Mouse (Mus musculus): ENCODE measurements around the gene Sh3pxd2a. TPM values are rescaled to one million over a fixed set of nuclear protein-coding genes. Genes with fewer than 3 reads are reported as not detected.
A peak's percentile ranks its signal among the peaks of the same experiment; 100 is the strongest.

The Sh3pxd2a gene
- 100 to 1,000 TPM in 1 of 2 experiments, 10 to 100 TPM in 1; 55.1 to 103 TPM for total RNA-seq (2021)
- long read RNA-seq, experiment 1, partial matches to known transcripts, result 0 of 2 reads
- long read RNA-seq, experiment 1, other reads (novel, unspliced or antisense), result 2 of 2 reads
- long read RNA-seq, experiment 2, partial matches to known transcripts, result 0 of 11 reads
- long read RNA-seq, experiment 2, other reads (novel, unspliced or antisense), result 11 of 11 reads

DNA sequence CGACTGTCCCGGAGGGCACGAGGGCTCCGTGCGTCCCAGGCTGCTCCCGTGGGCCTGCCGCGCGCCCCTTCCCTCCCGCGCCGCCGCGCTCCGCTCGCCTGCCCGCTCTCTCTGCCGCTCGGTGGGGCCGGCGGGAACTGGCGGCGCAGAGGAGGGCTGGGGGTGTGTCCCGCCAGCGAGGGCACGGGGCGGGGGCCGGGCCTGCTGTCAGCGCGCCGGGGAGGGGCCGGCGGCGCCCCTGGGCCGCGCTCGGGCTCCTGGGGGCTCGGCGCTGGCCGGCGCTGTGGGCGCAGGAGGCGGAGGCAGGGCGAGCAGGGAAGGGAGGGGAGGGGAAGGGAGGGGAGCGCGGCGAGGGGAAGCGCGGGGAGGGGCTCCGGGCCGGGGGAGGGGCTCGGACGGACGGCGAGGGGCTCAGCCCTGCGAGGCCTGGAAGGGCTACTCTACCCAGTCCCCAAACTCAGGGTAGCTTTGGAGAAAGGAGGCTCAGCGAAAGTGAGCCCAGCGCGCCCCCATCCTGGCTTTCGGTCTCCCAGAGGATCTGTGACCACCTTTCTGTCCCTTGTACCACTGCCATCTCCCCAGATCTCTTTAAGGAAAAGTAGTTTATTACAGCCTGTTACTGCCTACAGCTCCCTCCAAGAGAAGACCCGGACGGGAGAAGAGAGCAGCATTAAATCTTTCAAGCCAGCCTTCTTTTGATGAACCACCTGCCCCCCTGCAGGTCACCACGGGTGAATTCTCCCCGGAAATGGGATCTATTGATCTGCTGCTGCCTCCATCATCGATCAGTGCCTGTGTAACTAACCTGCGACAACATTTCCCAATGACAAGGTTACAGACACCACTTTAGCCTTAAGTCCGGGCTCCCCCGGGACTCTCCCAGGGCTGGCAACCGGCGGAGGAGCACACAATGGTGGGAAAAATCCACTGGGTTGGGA is at the start of gene Sh3pxd2a:
TSS of gene Sh3pxd2a (minus strand) at position 98 of the 938 bp plus-strand sequence.
- DNase-seq (ENCODE audit: low spot score in 2 of 2), result peak in 1 of 2 experiments; percentile 59

DNA sequence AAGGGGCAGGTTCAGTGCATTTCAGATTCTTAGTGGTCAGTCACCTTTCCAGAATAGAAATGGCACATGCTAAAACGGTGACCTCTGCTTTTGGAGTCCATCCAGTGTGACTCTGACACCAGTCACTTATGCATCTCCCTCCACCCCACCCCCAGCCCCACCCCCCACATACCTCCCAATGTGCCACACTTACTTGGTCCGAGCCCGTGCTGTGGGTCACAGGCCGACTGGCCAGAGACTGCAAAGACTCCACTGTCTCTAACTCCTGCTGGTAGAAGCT is 49.4 kb upstream of the Sh3pxd2a start:
- DNase-seq (ENCODE audit: low spot score in 2 of 2), result no peak

DNA sequence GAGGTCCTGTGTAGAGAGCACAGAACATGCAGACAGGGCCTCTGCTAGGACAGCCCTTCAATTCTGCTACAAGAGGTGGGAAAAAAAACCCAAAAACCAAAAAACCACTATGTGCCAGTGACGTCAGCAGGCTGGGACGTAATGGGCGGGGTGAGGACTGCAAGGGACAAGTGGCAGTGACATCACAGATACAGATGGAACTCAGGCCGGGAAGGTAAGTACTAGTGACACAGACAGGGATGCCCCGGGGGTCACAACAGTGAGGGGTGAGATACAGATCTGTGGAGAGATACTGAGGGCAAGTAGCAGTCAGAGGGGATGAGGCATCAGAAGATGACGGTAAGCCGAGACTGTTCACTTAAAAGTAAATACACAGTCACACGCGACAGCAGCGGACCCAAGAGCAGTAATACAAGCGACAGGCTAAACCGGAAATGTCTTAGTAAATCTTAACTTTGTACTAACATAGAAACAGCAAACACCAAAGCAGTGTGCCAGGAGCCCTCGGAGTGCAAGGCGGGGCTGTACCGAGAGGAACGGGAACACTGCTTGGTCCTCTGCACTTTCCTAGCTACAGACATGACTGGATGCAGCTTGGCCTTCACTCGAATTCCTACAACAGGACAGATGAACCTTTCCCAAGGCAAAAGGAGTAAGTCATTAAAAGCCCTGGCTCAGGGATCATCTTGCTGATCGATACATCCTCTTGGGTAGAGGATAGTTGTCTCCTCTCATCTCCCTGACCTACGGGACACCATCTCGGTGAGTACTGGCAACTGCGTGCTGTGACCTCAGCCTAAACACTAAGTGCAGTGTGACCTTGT is 48.8 kb upstream of the Sh3pxd2a start:
- no peak for DNase-seq (ENCODE audit: low spot score in 2 of 2)

DNA sequence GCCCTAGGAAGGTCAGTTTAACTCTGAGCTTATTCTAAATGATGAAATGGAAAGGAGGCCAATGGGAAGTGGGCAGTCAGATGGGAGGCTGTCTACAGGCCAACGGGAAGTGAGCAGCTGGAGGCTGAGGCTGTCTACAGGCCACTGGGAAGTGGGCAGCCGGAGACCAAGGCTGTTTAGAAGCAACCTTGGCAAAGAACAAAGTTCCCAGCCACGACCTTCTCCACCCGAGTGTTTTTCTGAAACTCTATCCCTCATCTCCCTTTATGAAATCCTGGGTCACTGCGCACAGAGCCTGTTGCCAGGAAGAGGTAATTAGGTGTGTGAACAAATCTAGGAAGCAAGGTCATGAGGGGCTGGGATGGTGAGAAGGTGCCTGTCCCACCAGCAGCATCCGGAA is 47.8 kb upstream of the Sh3pxd2a start:
- DNase-seq (ENCODE audit: low spot score in 2 of 2), result no peak

DNA sequence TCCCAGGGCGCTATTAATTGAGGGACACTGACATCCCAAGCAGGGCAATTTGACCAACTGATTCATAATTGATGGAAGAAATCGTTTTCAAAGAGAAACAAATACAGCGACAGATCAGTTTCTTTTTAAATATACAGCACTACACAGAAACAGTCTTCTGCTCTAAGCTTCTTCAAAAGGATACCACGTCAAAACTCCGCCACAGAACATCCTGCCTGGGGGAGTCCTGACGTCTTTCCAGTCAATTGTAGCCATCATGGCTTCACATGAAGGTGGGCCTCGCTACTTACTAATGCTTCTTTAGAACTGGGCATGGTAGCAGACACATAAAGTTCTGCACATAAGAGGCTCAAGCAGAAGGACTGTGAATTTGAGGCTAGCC is 47.1 kb upstream of the Sh3pxd2a start:
- no peak for DNase-seq (ENCODE audit: low spot score in 2 of 2)

DNA sequence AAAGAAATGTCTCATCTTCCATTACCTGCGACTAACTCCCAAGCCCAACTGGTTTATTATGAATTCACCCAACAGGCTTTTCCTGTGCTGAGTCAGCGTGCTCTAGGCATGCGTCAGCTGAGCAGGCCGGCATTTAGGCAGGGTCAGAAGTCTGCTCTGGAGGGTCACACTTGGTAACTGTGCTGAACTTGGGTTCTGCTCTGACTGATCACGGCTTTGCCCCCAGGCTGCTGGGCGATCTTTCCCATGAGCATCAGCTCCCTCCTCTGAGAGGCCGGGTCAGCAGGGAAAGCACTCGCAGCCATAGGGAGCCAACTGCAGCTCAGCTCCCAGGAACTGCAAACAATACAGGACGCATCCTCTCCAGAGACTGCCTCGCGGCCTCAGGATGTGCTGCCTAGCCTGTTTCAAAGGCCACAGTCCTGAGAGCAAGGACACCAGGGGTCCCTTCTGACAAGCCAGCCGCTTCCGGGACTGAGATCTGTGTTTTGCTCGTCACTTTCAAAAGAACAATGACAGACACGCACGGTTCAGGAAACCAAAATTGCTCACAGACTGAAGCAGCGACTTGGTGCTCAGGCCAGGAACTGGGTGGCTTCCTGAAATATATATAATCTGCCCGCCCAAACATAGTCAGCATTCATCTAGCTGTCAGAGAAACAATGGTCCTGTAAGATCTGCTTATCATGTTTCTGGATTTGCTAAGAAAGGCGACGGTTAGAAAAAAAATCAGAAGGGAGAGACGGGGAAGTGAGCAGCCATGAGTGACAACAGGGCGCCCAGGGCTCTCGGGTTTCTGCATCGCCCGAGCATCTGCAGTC is 46.5 kb upstream of the Sh3pxd2a start:
- no peak for DNase-seq (ENCODE audit: low spot score in 2 of 2)

DNA sequence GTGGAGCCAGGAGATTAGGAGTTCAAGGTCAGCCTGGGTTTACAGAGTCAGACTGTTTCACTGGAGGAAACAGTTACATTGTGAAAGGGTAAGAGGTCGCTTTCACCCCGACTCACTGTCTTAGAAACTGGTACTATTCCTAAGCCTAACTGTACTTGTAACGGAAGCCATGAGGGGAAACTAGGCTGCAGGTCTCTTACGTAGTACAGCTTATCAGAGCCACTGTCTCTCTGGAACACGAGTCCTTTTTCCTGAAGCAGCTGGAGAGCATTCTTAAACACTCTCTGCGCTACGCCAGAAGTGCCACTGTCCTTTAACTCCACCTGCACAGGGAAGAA is 45.9 kb upstream of the Sh3pxd2a start:
- no peak for DNase-seq (ENCODE audit: low spot score in 2 of 2)

DNA sequence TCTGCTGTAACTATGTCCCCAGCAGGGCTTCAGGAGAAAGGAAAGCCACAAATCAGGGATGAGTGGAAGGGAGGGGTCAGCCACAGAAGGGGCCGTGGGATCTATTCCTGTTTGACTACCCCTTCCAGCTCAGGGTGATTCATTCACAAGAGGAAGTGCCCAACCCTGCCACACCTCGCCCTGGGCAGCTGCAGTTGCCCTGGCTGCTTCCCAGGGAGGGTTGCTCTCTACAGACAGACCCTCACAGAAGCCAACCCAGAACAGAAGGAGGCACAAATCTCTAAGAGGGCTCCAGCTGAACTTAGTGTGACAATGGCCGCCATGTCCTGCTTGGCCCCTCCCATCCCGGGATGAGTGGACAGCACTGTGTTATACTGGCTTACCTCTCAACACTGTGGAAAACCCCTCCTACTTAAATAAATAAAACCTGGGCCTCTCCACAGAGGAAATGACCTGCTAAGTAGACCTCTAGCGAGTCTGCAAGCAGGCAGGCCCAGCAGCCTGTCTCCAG is 44.6 kb upstream of the Sh3pxd2a start:
- DNase-seq (ENCODE audit: low spot score in 2 of 2), result no peak

DNA sequence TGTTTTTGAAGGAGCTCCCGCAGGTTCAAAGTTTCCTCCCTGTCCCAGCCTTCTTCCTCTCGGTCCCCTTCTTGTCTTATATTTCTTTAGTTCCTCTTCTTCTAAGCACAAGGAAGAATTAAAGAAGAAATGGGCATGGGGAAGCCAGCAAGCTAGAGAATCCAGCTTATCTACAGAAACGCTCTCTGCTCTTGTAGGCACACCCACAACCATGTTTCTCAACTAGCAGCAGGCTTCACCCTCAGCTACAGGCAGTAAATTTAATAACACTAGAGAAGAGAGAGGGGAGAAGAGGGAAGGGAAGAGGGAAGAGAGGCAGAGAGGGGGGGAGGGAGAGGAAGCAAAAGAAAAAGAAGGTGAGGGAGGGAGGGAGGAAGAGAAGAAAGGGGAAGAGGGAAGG is 44.0 kb upstream of the Sh3pxd2a start:
- no peak for DNase-seq (ENCODE audit: low spot score in 2 of 2)

DNA sequence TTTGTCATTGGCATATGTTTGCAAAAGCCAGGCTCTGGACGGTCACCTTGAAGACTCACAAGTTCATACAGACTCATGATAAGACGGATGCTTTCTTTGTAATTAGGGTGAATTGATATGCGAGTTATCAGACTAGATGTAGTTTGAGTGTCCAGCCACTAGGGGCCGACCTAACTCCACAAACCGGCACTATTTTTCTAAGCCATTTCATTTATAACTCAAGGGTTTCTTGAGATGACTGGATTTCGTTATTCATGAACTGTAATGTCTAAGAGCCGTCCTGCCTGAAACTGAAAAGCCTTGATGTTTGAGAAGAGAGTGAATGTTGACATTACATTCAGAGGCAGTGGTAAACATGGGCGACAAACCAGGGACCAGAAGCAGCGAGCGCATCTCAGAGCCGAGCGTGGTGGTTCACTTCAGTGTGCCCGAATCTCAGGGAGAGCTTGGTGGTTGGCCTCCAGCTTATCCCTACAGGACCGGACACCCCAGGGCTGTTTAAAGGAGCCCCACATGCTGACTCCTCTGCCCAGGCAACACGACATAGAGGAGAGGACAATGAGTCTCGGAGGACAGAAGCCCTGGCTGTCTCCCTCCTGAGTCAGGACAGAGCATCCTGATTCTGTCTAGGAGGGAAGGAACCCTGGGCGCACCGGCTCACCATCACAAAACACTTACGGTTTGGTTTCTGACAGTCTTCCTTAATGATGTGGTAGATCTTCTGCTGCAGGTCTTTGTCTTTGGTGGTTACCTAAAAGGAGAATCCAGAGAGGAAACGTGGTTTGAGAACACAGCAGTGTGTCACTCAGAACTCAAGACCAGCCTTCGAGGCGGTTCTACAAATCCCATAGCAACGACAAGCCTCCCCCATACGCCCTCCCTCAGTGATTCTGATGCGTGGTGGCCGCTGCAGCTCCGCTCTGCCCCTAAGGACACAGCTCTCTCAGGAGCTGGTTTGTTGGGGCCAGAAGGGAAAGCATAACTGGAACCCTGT is 43.2 kb upstream of the Sh3pxd2a start:
- peak; percentile 62 to 73 for DNase-seq (ENCODE audit: low spot score in 2 of 2)

DNA sequence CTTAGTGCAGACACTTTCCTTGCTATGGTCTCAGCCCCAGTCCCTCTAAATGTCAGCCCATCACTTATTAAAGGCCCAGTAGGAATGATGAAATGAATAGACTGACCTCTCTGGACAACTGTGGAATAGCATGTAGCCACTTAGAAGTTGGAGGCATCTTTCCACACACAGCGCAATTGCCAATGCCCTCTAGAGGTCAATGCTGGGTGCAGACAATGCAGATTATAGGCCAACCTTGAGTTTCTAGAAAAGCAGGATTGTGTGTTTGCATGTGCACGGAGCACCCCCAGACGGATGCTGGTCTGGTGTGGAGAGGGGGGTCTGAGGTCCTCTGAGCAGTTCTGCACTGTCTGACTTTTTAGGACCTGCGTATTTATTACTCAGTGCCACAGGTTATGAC is 39.4 kb upstream of the Sh3pxd2a start:
- no peak for DNase-seq (ENCODE audit: low spot score in 2 of 2)

DNA sequence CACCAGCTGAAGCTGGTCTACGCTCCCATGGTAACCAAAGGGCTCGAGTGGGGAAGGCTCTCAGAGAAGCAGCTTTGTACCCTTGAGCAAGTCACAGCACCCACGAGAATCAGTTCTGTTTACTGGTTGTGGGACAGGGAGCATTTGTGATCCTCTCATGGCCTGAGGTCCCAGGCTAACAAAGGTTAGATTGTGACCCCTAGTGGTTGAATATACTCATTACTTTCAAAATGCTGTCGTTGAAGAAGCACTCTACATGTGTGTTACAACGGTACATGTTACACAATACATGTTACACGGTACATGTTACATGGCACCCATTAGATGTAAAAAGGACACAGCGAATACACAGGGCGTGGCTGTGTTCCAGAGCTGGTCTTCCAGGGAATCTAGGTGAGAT is 38.4 kb upstream of the Sh3pxd2a start:
- DNase-seq (ENCODE audit: low spot score in 2 of 2), result no peak

DNA sequence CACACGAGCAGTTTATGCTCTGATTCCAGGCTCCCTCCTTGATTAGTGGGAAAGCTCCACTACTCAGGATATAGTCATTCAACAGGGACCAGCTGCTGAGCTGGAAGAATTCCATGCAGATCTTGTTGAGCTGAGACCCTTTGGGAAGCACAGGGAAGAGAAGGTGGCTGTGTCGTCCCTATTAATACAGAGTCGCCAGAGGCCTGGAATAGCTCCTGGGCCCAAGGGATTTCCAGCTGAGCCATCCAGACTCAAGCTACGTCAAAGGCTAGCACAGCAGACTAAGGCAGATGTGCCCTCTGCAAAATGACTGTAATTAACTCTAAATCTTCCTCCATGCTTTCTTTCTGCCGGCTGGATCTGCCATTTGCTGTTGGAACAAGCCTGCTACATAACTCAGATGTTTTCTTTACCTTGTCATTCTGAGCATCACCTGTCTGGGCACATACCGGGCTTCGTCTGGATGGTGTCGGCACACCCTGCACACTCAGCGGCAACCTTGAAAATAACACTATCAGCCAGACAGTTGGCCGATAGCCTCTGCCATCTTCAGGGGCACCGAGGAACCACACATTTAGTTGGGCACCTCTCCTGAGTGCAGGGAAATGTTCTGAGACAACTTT is 36.3 kb upstream of the Sh3pxd2a start:
- no peak for DNase-seq (ENCODE audit: low spot score in 2 of 2)

DNA sequence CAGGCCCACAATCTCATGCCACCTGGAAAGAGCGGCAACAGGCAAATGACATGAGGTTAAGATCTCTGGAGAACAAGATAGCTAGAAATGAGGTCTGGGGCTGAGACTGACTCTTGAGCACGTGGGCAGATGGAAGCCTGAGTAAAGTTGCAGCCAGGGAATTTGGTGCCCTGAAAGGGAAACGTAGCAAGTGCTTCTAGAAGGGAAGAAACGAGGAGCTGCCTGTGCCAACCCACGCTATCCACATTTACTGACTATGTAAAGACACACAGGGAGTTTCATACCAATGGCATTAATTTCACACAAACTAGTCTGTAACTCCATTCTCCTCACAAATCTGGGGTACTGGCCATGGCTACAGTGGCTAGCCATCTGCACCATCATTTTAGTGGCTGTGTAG is 35.6 kb upstream of the Sh3pxd2a start:
- no peak for DNase-seq (ENCODE audit: low spot score in 2 of 2)

DNA sequence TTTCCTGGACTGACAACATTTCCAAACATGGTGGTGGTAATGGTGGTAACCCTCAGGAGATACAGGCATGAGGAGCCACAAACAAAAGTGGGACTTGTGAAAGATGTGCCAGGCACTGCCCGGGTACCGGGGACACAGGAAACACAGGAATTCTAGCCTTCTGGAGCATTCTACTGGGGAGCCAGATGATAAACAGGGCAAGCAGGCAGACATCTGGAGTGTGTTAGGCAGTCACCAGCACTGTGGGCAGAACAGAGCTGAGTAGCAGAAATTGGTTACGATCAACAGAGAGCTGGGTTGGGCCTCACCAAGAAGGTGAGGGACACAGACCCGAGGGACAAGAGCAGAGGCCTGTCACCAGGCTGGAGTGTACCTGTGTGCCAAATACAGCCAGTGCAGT is 34.7 kb upstream of the Sh3pxd2a start:
- no peak for DNase-seq (ENCODE audit: low spot score in 2 of 2)

DNA sequence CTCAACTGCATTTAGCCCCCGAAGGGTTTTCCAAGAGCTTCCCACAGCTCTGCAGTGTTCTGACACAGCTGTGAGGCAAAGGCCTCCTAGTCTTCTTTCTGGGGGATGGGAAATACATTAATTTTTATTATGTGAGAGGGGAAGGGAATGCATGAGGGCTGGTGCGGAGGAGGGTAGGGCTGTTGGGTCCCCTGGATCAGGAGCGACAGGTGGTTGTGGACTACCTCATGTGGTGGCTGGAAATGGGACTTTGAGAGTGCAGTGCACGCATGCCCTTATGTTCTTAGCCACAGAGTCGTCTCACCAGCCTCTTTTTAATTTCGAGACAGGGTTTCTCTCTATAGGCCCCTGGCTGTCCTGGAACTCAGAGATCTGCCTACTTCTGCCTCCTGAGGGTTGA is 33.5 kb upstream of the Sh3pxd2a start:
- no peak for DNase-seq (ENCODE audit: low spot score in 2 of 2)

DNA sequence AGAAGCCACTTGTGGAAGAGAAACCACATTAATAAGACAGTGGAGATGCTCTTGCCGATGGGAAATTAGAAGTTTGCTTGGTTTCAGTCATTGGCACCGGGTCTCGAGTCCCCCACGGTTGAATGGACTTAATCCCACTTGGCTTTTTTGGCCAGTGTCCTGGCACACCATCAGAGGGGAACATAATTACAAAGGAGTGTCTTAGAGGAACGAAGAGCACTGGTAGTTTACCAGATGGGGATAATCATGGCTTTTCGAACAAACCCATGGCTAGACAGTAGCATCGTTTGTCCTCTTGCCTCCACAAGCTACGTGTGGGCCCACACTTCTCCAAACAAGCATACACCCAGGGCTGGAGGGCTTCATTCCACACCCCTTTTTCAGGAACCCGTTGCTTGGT is 33.1 kb upstream of the Sh3pxd2a start:
- no peak for DNase-seq (ENCODE audit: low spot score in 2 of 2)

DNA sequence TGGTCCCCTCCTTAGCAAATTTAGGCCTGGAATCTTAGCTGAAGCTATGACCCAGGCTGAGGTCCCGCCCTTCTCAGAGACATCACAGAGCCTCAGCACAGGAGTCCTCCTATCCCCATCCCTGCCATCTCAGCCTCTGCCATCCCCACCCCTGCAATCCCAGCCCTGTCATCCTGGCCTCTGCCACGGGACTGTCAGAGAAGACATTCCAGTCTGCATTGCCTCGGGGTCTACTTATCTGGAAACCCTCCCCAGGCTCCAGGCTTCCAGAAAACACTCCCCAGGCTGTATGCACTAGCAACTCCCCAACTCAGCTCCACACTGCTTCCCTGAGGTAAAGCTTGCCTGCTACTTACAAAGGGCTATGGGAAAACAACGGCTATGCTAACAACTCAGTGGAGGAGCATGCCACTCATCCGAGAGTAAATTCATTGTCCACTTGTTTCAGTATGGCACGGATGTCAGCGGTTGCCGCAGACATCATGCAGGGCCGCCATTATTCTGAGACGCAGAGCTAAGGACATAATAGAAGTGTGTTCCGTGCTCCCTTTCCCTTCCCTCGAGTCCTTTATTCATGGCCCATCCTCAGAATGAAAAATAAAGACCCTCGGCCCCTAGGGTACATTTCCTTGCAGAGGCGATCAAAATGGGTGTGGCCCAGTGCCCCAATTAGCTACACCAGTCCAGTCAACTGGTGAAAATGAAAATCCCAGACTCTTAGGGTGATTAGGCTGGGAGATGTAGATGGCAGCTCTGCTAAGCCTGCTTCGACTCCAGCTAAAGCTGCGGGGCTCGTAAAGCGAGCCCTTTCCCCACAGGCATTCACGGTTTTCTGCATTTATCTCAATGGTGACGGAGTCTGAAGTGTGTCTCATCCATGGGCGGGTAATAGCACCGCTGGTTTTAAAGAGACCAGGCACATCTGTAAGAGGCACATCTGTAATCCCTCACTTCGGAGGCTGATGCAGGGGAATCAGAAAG is 29.1 kb upstream of the Sh3pxd2a start:
- no peak for DNase-seq (ENCODE audit: low spot score in 2 of 2)
